Mouse (Mus musculus) left cerebral cortex, postnatal 36 days (tissue): Measurements from ENCODE around the gene Plppr1. TPM values are rescaled to one million over a fixed set of nuclear protein-coding genes. Genes with fewer than 3 reads are reported as not detected.
A peak's percentile ranks its signal among the peaks of the same experiment; 100 is the strongest.

Source experiments
- DNase-seq, 2 experiments: peaks; one replicate each; pipeline ENCODE4 v3.0.0; 2021 to 2022; ENCODE audit warnings: low spot score in 2 of 2, mixed read lengths in 1 of 2
- intact Hi-C: fragments of 180-260 bp; cut with DNase I; formaldehyde crosslinking; loops from one replicate; pipeline ENCODE4 v1.15.1; 2025
- total RNA-seq, 2 experiments: library from RNA; stranded (reverse); gene quantifications; 2 replicates each; pipeline ENCODE4 v1.2.3; 2021

Plppr1 gene
- total RNA-seq, 2 experiments from 2014 or later, result 9.3 to 12.1 TPM

DNA sequence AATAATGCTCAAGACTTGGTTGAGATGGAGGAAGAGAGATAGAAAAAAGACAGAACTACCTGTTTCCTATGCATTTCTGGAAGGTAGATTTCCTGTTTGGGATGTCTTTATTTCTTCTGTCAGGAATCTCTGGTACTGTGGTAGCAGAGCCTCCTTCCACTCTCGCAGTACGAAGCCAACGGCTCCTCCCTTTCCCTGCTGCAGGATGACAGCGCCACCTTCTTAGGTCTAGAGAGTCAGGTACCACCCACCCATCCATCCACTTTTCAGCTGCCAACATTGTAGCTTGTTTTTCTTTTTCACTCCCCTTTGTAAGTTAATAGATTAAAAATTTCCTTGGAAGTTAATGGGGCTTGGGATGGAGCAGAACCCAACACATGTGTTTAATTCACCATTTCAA lies 48.8 kb downstream of the Plppr1 start:
- DNase-seq, result no peak
- intact Hi-C loops, result no loop called here

DNA sequence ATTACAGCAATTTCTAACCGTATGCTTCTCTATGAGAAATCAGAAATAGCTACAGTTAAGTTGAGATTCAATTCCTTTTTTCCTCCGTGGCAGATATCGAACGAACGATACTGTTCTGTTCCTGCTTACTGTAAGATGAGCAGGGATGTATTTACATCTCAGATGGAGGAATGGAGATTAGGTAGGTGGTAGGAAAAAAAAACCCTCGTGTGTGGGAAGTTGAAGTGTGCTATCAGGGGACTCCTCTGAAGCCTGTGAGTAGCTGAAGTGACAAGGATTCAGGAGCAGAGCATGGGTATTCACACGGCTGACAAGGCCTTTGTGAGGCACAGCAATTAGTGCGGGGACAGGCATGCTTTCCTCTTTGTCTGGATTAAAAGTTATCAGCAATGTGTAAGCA lies 49.3 kb downstream of the Plppr1 start:
- intact Hi-C loops, result no loop called here
- peak in 1 of 2 experiments; percentile 13 for DNase-seq

DNA sequence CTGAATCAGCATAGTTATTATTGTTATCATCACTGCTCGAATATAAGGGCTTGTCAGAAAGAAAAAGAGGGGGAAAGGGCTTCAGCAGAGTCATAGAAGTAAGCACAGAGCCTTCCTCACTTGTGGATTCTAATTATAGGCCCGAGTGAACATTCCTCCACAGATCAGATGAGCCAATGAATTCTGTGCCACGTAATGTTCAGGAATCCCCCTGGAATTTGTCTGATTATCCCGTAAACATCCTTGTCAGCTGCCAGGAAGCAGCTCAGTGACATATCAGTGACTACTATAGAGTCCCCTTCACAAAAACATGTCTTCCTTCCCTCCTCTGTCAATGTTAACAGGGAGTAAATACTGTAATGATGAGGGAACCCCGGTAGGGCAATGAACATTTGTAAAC lies 50.9 kb downstream of the Plppr1 start:
- intact Hi-C loops, result no loop called here
- DNase-seq, result no peak

- intact Hi-C loops, result no loop called here
- no peak for DNase-seq
Measured at GRCm38 (mm10) chr4:49118842-49119241, 59.8 kb downstream of the Plppr1 start.

- intact Hi-C loops, result no loop called here
Measured at GRCm38 (mm10) chr4:49144798-49145197, 85.7 kb downstream of the Plppr1 start.

DNA sequence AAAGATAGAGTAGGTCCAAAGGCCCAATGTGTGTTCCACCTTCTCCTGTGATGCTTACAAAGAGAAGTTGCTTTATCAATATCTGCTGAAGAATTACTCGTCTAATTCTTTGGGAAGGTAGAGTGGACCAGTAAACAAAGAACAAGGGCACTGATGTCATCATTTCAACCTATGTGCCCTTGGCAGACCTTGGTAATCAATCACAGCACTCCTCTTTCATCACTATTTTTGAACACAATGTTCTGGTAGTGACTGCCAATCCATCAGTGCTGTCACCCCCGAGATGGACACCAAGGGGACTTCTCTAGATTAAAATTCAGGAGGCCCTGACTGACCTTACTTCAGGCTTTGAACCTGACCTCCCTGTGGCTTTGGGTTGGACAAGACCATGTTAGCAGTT lies 89.7 kb downstream of the Plppr1 start:
- no peak for DNase-seq
- intact Hi-C loops, result no loop called here

More at GRCm38 (mm10) chr4:49144798-49145197, 85.7 kb downstream of the Plppr1 start:
- no peak for DNase-seq

DNA sequence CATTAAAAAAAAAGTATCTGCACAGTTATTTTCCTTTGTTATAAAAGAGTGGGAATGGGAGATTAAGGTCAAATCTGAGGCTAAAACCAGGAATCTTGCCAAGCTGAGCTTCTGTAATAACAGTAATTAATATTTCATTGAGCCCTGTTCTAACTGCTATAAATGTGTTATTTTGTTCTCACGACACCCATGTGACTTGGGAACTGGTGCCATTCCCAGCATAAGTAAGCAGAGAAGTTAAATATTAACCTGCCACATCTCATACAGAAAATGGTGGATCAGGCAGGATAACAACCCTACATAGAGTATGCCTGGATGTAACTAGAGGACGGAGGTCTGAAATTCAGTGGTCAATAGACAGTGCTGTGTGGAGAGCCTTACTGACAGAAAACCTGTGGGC lies 90.2 kb downstream of the Plppr1 start:
- no peak for DNase-seq
- intact Hi-C loops, result no loop called here

DNA sequence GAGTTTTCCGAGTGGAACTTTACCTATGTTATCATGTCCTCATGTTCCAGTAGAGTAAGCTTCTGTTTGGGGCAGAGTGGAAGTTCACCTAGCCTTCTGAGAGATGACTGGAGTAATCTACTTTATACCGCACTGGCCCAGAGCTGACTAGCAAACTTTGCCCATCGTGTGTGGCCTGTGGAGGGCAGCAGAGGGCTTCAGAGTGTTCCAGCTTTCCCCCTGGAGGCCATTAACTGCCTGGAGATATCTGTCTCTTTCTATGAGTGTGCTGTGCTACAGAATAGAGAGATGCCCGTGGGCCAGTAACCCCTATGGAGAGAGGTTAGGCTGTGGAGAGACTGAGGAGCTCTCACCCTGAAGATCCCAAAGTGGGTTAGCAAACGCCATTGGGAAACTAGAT lies 94.8 kb downstream of the Plppr1 start:
- peak; percentile 43 to 50 for DNase-seq
- intact Hi-C loops, result loop anchor here (5.0 to 10.0 kb wide), 2 partner anchors 168 to 379 kb away; no protein-coding TSS in a partner anchor

- DNase-seq, result no peak
- intact Hi-C loops, result loop anchor here (10.0 kb wide), 1 partner anchor 382 kb away; no protein-coding TSS in a partner anchor
Measured at GRCm38 (mm10) chr4:49156781-49157180, 97.7 kb downstream of the Plppr1 start.

- intact Hi-C loops, result no loop called here
- no peak for DNase-seq
Measured at GRCm38 (mm10) chr4:49163285-49163684, 104.2 kb downstream of the Plppr1 start.

- no peak for DNase-seq
- intact Hi-C loops, result no loop called here
Measured at GRCm38 (mm10) chr4:49166391-49166790, 107.3 kb downstream of the Plppr1 start.

GRCm38 (mm10) chr4:49167030-49167429 lies 108.0 kb downstream of the Plppr1 start:
- intact Hi-C loops, result no loop called here
- no peak for DNase-seq

- intact Hi-C loops, result no loop called here
- no peak for DNase-seq
Measured at GRCm38 (mm10) chr4:49169498-49169897, 110.4 kb downstream of the Plppr1 start.

DNA sequence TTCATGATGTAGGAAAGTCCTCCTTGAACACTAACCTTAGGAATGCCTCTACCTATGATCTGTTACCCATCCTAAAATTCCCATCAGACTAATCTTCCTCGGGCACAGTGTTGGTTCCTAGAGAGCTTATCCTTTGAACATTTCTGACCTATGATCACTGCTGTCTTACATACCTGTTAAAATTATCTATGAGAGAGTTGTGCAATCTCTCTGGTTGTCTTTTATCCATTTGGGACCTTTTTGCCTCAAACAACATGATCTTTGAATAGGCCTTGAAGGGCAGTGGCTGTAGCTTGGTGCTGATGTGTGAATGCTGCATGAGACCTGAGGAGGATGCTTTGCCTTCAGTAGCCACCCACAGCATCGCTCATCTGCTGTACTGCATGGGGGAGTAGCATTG lies 119.0 kb downstream of the Plppr1 start:
- no peak for DNase-seq
- intact Hi-C loops, result no loop called here

DNA sequence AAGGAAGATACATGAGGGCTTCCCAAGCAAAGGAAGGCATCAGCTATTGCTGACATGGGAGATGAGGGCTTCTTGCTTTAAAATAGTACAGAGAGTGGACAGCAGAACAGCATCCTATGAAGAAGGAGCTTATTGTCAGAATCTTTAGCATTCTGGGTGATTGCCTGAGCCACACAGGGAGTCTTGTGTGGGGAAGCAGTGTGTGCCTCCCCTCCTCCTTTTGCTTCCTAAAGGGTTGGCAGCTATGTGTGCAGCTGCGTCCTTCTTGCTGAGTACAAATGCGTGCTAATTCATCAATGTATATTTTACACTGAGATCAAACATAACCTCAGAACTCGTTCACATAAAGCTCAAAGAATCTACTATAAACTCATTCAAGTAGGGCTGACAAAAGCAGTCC lies 119.8 kb downstream of the Plppr1 start:
- intact Hi-C loops, result no loop called here
- no peak for DNase-seq

DNA sequence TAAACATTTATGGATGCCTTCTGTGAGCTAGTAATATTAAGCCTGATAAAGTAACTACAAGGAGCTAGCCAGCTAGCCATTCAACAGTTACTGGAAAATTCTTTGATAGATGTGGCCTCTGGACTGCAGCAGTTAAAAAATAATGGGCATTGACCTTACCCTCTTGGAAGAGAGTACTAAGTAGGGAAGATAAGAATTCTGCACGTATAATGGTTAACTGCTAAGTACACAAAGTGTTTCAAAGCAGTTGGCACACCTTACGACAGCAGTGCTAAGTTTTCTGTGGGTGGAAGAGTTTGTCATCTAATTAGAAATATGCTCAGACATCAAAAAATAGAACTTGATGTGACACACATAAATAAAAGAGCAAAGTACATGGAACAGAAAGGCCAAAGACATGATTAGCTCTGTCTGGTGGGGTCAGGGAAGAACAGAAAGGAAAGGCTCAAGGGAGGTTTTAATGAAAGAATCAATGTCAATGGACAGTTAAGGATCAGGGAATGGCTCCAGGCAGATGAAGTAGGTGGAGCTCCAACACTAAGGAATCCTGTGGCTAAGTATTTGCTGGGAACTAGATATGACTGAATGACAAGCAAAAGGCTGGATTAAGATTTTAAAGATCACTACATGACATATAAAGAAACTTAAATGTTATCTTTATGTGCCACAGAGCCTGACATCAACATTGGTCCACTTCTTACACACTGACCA lies 120.6 kb downstream of the Plppr1 start:
- no peak for DNase-seq
- intact Hi-C loops, result no loop called here

- intact Hi-C loops, result no loop called here
- no peak for DNase-seq
Measured at GRCm38 (mm10) chr4:49189991-49190526, 131.0 kb downstream of the Plppr1 start.

GRCm38 (mm10) chr4:49197125-49197747 lies 138.2 kb downstream of the Plppr1 start:
- intact Hi-C loops, result no loop called here
- no peak for DNase-seq

GRCm38 (mm10) chr4:49210457-49210856 lies 151.4 kb downstream of the Plppr1 start:
- intact Hi-C loops, result no loop called here
- DNase-seq, result no peak

- intact Hi-C loops, result no loop called here
- DNase-seq, result no peak
Measured at GRCm38 (mm10) chr4:49211582-49211981, 152.5 kb downstream of the Plppr1 start.
